In the genomic region with DNA sequence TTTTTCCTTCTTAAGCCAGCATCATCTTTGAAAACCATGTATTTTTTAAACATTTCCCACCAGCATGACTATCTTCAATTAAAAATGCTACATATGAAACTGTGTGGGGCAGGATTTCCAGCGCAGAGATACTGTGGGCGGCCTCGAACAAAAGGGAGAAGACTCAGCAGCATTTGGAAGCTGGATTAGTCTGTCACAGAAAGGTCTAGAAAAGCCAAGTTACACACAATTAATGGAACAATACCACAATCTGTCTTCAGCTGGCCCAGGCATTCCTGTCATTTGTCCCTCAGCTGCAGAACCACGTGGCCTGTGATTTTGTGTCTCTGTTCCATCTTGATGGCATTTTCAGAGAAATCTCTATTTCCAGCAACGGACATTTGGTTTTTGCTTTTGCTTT, we compare ENCODE assay signal across 16 mouse cellular contexts.
DNase-seq lines count a peak whose midpoint lies in the region.
"Had no signal": no experiment of that assay in that cellular context is flagged by ENCODE, and none has a peak within 500 bp of the region (broad histone marks: within the 10 kb centered on the region; RNA-seq: fewer than 3 reads in every experiment).

No protein-coding gene starts in this region.

- peak; percentile 53 for DNase-seq in layer of hippocampus, adult 11-12 months (ENCODE audit: low spot score)
- no peak for DNase-seq in layer of hippocampus, adult 9-10 months (ENCODE audit: low spot score)
- peak; percentile 61 for DNase-seq in right cerebral cortex, adult 18-20 months
- DNase-seq in right cerebral cortex, postnatal 4 days = no peak
- DNase-seq in layer of hippocampus, adult 9-11 months = peak; percentile 64
- DNase-seq in cerebellum, adult 9-11 months = no peak
- DNase-seq: adrenal gland, adult 2 months; adrenal gland, postnatal 14 days; B cell, adult 2 months; cerebellum, adult 11-12 months; cerebellum, adult 8-10 months; cerebellum, postnatal 14 days; gastrocnemius, postnatal 25 days; heart, adult 18-20 months; heart, postnatal 14 days; heart, postnatal 4 days had no signal

Comparison
In these comparisons a context has a peak if more than half of its experiments do, and no peak if none do; other contexts are left out.
1. DNase-seq: peak in layer of hippocampus, adult 11-12 months (single experiment), right cerebral cortex, adult 18-20 months (single experiment) and layer of hippocampus, adult 9-11 months (single experiment); none in layer of hippocampus, adult 9-10 months (single experiment), right cerebral cortex, postnatal 4 days (single experiment) and cerebellum, adult 9-11 months (single experiment).